Mouse (Mus musculus) 3134 (cell line): ENCODE data around the gene Vmn2r58.
"Not testable (repeated sequence)": the region's sequence is repeated elsewhere in the genome, so short reads cannot be mapped to it uniquely, and the experiment has no call there.

ENCODE experiments used
- DNase-seq: peaks from one replicate; pipeline ENCODE4 v3.0.0-alpha.2; 2011; ENCODE audit warnings: low spot score; ENCODE audit not compliant: insufficient read length; ENCODE audit errors: extremely low read depth

Vmn2r58 gene

DNA sequence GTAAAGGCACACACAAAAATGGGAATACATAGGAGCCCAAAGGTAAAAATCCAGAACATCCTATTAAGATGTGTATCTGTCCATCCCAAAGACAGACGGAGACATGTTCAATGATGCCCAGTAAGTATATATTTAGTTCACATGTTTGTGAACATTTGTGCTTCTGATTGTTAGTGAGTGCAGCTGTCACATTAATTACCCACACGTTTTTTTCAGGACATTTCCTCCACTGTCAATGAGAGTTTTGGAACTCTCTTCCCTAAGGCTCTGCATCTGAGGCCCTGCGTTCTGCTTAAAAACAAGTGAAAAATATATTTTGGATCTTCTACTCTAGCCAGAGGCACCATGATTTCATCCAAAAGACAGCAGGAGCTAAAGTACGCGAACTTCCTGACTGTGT lies at the start of gene Vmn2r58:
Gene Vmn2r58, minus strand, starts transcription at position 101 of the 400 bp plus-strand sequence.
- DNase-seq: not testable (repeated sequence)
